Mouse (Mus musculus) urinary bladder, postnatal 36 days (tissue): ENCODE measurements at regions not wholly inside any gene's neighbourhood (a gene's known extent, or its start where the extent isn't known, plus 50 kb on each side); places are given as distances from the start of the nearest gene placed in this dataset.

Source experiments
- DNase-seq, 2 experiments: peaks; one replicate each; pipeline ENCODE4 v3.0.0; 2022; ENCODE audit warnings: low spot score in 2 of 2, mixed read lengths in 1 of 2

DNA sequence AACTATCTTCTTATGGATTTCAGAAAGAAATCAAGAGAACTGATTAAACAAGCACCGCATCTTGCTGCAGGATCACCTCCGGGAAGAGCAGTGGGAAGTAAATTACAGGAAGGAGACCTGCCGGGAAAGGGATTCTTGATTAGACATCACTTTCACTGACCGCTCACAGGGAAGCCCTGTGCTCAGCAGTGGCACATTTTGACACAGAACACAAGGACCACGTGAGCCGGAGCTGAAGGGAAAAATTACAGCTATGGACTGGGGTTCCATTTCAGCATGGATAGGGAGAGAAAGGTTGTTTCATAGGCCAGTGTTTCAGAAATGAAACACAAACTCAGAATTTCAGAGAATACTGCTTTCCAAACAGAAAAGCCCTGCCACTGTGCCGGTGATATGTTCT lies 105.0 kb upstream of the Isl1 start:
- no peak for DNase-seq

GRCm38 (mm10) chr13:116410682-116411081 lies 101.2 kb upstream of the Isl1 start:
- no peak for DNase-seq
